Mouse (Mus musculus) kidney, adult 18-20 months (tissue): Measurements from ENCODE around the gene Tmem210.

Experiments
- DNase-seq: peaks from one replicate; pipeline ENCODE4 v3.0.0; 2021

Gene Tmem210

DNA sequence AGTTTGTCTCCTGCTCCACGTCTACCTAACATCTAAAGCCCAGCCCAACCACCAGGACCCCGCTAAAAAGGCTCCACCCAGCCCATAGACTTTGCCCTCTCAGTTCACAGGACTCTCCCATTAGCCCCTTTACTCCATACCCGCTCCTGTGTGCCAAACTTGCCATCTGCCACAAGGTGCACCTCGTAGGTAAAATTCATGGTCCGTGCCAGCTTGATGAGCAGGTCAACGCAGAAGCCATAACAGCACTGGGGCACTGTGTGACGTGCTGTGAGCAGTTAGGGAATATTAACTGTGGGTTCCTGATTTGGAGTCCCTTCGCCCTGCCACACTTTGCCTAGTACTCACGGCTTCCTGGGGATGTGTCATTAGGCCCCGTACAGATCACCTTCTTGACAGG is 10.1 kb downstream of the Tmem210 start:
- no peak for DNase-seq

DNA sequence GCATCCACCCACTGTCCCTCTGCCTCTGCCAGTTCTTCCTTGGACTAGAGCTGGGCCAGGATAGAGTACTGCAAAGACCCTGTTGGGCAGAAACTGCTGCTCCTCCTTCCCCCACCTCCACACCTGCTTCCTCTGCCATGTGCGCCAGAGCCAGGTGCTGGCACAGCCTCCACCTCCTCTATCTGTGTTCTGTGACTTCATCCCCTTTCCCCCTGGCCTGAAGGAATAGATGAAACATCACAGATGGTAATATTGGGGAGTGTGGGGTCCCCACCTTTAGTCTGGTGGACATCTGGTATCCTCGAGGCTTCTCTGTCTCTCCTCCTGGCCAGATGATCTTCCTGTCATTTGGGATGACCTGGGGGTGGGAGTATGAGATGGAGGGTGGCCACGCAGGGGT is 15.5 kb downstream of the Tmem210 start:
- DNase-seq, result no peak

DNA sequence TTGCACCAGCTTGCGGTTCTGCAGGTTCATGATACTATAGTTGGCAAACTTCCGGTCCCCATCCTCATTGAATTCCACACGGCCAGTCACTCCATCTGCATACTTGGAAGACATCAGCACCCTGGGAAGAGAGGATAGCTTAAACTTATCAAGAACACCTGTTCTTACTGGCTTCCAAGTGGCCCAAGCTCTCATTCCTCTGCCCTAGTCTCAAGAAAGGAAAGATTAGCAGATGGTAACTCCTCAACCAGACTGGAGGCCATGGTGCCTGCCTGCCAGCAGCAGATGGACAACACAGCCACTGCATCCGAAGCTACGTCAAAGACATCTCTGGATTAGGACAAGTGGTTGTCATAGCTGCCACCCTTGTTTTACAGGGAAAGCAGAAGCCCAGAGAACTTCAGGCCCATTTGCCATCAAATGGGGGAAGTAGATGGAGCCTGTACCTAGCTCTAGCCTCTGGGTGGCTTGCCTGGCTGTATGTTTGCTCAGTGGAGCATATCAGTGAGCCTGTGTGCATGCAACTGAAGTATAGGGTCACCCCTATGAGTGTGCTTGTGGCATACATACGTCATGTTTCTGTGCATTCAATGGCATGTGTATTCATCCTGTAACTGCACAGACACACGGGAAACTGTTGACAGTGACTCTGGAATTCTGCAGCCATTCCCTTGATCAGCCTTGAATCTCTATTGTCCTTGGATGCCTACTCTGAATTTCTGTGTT is 16.1 kb downstream of the Tmem210 start:
- no peak for DNase-seq

DNA sequence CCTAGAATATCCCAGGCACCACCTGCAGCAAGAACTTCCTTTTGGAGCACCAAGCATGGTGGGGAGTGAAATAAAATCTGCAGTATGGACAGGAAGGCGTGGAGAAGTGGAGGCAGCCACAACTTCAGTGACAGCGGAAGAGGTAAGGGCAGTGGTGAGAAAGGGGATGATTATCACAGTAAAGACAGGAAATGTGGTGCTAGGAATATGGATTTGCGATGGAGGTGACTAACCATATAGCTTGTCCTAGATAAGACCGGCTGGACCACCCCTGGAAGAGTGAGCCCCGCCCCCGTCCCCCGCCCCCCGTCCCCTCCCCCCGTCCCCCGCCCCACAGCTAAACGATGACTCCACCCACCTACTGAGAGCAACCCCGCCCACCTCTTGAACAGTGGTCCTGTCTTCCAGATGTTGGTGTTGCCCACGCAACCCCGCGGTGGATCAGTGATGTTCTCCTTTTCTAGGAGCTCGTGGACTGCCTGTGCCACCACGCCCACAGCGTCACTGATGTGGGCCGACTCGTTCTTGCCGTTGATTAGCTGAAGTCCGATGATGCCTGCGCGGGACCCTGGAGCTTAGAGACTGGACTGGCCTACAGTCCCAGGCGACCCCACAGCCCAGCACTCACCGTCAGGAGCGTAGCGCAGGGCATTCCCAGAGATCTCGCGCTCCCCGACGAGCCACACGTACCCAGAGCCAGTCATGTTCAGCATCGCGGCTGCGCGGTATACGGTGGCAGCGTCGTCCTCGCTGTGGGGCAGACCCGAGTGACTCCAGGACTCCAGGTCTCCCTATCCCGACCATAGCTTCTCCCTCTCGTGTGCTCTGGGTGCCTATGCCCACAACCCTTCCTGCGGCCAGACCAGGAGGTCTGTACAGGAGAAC is 17.0 kb downstream of the Tmem210 start:
- DNase-seq, result no peak

DNA sequence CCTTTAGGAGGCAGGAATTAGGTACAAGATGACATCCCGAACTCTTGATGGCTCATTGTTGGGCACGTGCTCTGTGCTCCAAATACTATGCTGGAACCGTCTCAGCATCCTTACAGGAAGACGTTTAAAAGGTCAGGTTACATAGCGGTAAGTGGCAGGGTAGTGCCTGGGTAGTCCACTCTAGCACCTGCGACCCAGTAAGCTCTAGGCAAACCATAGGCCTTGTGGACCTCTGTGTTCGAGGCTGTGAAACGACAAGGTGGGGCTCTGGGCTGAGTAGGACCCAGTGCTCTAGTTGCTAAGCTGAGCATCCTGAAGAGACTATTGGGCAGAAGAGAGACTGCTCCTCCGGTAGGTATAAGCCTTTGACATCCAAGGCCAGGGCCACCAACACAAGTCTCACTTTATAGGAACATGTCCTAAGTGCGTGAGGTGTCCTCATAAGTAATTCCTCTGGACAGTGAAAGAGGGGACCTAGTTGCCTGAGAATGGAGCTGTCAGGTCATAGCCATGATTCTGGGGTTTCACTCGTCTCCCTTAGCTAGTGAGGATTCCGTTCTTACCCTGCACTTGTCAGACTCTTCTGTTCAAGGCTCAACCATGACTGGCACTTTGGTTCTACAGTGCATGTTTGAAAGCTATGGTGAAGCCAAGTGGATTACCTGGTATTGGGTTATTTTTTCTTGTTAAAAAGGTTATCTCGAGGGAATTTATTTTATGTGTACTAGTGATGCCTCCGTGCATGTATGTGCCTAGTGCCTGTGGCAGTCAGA is 17.8 kb downstream of the Tmem210 start:
- no peak for DNase-seq

DNA sequence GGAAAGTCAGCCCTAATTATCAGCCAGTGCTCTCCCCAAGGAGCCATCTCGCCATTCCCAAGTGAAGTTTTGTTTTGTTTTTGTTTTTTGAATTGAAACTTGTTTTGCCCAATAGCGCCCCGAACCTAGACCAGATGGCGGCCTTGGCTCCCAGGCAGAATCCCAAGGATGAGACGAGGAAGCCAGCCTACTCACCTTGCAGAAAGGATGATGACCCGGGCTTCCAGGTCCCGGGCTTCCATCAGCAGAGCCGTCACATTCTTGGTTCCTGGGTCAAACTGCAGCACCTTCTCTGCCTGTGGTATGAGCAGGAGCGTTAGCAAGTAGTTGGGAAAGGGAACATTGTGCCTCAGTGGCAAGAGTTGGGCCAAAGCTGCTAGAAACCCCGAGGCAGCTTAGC is 22.2 kb downstream of the Tmem210 start:
- no peak for DNase-seq

DNA sequence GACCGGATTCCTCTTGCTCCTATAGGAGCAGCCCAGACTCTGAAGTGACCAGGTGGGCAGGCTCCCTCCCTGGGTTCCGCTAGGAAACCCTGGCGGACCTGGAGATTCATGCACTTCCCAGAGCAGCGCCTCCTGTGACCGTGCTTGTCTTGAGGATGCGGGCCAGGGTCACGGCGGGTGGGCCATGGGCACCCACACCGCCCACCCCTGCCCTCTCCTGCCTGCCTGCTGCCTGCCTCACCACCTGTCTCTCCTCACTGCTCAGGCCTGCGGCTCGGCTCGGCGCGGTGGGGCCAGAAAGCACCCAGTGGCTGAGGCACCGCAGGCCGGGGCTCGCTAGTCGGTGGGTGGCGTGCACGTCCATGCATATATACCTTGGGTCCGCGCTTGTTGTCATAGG is 23.0 kb downstream of the Tmem210 start:
- no peak for DNase-seq

DNA sequence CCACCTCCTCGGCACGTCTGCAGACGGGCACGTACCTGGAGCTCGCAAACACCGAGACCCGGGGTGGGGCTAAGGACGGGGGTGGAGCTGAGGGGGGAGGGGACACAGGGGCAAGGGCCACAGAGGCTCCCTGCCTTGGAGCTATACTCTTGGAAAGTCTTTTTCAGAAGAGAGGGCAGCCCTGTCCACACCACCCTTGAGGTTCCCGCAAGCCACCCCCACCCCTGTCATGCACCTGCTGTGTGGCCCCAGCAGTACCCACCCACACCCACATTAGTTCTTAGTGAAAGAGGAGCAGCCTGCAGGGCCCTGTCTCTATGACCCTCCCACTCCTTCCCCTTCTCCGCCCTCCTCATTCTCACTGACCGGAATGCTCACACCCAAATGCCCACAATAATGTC is 23.5 kb downstream of the Tmem210 start:
- DNase-seq, result no peak

DNA sequence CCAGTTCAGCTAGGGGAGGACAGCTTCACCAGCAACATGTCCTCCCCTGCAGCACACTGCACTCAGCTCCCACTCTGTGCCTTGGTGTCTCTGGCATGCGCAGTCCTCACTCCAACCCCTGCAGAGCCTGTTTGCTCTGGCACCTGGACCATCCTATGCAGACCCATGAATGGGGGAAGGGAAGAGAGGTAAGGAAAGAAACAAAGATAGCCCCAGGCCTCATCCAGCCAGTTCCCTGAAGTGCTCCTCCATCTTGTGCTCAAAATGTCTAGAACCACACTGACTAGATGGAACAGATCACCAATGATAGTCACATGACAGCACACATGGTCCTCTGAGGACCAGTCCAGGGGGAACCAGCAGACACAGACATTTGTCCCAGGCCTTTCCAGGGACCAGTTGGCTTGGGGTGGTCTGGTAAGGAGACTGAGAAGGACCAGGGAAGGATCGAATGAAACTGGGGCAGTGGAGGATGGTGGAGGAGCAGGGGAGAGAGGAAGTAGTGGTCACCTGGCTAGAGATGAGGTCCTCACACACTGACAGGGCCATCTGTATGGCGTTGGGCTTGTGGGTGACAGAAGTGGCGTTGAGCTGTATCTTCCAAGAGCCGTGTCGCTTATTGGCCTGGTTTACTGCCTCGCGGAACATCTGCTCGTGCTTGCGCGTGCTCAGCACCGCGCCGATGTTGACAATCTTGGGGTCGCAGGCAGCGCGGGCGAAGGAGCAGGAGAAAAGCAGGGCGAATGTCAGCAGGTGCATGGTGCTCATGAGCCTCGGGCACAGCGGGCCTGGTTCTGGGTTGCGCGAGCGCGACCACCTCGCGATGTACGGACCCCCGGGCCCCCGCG is 30.4 kb downstream of the Tmem210 start:
- DNase-seq, result no peak

DNA sequence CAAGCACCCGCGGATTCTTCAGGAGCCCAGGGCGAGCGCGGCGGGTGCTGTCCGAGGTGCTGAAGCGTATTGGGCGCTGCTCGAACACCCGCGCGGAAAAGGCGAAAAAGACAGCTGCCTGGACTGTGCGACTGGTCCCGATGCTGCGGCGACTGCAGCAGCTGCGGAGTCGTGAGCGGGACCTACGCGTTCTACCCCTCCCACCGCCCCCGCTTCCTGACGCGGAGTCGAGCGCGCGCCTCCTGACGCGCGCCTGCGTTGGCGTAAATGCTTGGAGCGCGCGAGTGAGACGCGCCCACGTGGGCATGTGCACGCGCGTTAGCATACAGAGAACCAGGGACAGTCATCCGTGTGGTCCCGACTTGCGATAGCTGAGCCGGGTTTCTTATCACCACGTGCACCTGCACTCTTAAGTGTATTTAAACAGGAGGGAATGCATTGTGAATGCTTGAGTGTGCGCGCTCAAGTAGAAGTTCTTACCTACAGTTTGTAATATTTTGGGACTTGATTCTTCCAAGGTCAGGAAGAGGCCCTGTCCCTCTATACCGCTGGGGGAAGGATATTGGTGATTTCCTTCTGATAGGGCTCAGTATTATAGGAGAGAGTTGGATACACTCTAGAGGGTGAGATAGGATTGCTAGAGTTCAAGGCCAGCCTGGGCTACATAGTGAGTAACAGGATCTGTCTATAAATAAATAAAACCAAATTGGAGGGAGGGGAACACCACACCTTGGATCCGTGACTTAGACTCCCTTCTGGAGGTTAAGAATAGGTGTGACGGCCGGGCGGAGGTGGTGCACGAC is 31.2 kb downstream of the Tmem210 start, which contains the start of gene Grin1:
TSS of gene Grin1 (minus strand) at position 217 of the 803 bp plus-strand sequence.
- DNase-seq, result peak; percentile 62

DNA sequence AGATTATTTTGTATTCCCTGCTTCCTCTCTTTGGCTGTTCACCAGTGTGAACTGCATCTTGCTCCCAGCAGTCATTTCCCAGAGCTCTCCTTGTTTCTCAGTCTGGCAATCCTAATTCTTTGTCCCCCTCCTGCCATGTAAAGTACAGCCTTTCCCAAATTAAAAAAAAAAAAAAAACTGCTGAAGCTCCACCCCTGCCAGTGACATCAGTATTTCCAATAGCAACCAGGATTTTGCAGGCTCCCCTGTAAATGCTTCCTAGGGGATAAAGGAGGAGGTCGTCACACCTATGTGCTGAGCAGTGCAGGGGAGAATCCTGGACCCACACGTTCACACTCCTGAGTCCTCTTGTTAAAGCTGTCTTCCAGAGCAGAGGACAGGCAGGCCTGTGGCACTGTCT is 32.1 kb downstream of the Tmem210 start:
- DNase-seq, result no peak

DNA sequence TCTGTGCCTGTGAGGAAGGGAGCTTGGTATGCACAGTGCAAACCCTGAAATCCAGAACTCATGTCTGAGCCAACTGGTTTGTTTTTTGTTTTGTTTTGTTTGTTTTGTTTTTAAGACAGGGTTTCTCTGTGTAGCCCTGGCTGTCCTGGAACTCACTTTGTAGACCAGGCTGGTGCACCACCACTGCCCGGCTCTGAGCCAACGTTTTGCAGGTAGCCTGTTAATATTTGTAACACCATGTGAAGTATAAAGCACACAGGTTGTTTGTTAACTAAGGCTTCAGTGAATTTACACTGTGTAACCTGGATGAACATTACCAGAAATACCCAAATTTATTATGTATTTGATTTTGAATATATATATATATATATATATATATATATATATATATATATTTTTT is 38.1 kb downstream of the Tmem210 start:
- DNase-seq, result no peak

DNA sequence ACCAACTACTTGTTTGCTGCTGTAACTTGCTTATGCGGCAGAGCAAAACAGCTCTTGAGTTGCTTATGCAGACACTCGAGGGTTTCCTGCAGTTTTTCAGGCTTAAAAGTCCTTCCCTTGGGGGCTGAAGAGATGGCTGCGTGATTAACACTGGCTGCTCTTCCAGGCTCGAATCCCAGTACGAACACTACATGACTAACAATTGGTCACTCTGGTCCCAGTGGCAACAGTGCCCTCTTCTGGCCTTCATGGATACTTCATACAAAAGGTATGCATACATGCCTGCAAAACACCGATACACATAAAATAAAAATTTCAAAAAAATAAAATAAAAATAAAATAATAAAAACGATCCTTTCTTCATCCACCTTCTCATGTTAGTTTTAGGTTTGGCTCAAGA is 40.5 kb downstream of the Tmem210 start:
- peak; percentile 26 for DNase-seq

DNA sequence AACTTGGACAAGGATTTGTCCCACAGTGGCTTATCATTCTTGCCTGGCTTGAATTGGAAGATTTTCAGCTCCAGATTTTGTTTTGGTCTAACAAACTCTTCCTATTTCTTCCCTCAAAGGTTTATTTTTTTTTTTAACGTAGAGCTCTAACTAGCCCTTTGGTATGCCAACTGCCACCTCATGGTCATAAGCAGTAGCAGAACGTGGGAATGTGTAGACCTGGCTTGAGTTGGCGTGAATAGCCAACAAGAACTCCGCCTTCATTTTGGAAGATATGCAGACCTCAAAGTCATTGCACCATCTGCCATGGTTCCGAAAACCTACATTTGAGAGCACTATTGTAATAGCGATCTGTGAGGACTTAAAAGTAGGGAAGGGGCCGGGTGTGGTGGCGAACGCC is 43.5 kb downstream of the Tmem210 start:
- DNase-seq, result no peak

DNA sequence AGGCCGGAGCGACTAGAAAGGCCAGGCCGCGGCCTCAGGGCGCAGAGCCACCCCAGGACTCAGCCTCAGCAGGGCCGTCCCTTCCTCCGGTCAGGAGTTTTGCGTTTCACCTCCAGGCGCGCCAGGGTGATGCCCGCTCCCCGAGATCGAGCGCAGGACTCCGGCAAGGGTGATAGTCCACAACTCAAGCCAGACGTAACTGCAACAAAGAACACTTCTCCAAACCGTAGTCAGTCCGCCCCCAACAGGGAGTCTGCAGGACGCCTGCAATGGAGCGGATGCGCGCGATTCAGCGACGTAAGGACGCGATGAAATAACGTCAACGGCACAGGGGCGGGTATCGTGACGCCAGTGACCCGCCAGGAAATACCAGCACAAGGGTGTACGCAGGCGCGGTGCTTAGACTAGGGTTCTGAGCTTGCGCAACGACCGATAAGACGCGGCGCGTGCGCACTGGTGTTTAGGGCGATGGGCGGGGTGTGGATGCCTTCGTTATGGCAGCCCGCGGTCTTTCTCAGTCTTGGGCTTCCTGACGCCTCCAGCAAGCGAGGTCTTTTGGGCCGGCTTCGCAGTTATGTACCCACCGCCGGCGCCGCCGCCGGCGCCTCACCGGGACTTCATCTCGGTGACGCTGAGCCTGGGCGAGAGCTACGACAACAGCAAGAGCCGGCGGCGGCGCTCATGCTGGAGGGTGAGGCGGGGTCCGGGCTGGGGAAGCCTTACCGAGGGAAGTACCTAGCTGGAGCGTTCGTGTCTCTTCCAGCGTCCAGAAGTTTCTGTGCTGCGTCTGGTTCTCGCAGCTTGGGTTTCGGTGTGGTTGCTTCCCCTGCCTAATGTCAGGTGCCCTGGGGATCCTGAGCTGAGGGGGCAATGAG is 44.6 kb downstream of the Tmem210 start, which contains the start of gene Man1b1:
TSS of gene Man1b1 (plus strand) at position 53 of the 875 bp plus-strand sequence.
- peak; percentile 99 for DNase-seq

DNA sequence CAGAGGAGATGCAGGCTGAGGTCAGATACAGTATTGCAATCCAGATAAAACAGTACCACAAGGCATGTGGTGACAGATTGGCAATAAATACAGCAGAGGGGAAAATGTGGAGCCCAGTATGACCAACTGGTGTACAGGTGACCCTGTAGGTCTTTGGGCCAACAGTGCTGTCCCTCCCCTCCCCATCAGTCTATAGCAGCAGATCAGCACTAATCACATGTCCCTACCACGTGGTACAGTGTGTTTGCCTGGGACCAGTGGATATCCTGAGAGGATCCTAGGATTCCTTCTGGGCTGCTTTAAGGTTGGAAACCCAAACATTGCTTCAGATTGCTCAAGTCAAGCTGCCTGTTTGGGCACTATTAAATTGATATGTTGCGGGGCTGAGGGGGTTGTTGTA is 45.6 kb downstream of the Tmem210 start:
- DNase-seq, result no peak

DNA sequence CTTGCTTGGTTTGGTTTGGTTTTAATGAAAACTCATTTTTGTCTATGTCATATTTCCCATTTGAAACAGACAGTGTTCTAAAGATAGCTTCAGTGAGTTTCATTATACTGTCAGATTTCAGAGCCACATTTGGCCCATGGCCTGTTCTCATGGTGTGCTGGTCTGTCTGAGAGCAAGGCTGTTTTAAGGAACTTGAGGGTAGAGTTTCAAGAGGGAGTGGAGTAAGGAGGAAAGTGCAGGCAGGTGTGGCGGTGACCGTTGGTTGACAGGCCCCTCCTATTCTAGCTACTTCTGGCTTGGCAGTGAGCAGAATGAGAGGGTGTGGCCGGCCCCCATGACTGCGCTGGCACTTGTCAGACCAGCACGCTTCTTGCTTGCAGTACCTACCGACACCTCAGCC is 50.4 kb downstream of the Tmem210 start:
- DNase-seq, result no peak
